Mouse (Mus musculus) intestine, embryonic 14.5 days (tissue): ENCODE measurements around the gene Cog2. TPM values are rescaled to one million over a fixed set of nuclear protein-coding genes. Genes with fewer than 3 reads are reported as not detected.

Source experiments
- ATAC-seq: fragments of 200-750 bp; cut with Nextera tagmentation; replicated peaks from 2 replicates; pipeline ENCODE4 v1.8.0; 2017; ENCODE audit warnings: low read depth, moderate number of reproducible peaks, moderate TSS enrichment, moderate library complexity; ENCODE audit not compliant: low FRiP score, low TSS enrichment
- DNase-seq: peaks from one replicate; pipeline ENCODE4 v3.0.0-alpha.2; 2018; ENCODE audit warnings: low spot score
- H3K27ac ChIP-seq: fragments of 300-500 bp; sonication (generic); 2 replicates; pipeline ENCODE4 v1.5.1; 2014; ENCODE audit warnings: low read depth, mild to moderate bottlenecking, control low read depth
- H3K27me3 ChIP-seq: fragments of 300-500 bp; sonication (generic); replicated peaks from 2 replicates; pipeline ENCODE4 v1.6.1; 2014; ENCODE audit warnings: low read length, control low read depth; ENCODE audit not compliant: control insufficient read depth, insufficient read depth
- H3K36me3 ChIP-seq: fragments of 300-500 bp; sonication (generic); 2 replicates; pipeline ENCODE4 v1.6.1; 2014; ENCODE audit warnings: low read length, control low read depth; ENCODE audit not compliant: control insufficient read depth, insufficient read depth
- H3K4me1 ChIP-seq: fragments of 300-500 bp; sonication (generic); replicated peaks from 2 replicates; pipeline ENCODE4 v1.6.1; 2014; ENCODE audit warnings: low read length, control low read depth, mixed read lengths; ENCODE audit not compliant: control insufficient read depth, insufficient read depth
- H3K4me2 ChIP-seq: fragments of 300-500 bp; sonication (generic); 2 replicates; pipeline ENCODE4 v1.6.1; 2014; ENCODE audit warnings: low read length
- H3K4me3 ChIP-seq: fragments of 300-500 bp; sonication (generic); 2 replicates; pipeline ENCODE4 v1.5.1; 2014; ENCODE audit warnings: low read depth, low read length, control low read depth, mixed read lengths
- H3K9ac ChIP-seq: fragments of 300-500 bp; sonication (generic); 2 replicates; pipeline ENCODE4 v1.6.1; 2014; ENCODE audit warnings: mild to moderate bottlenecking, low read length
- H3K9me3 ChIP-seq: fragments of 300-500 bp; sonication (generic); 2 replicates; pipeline ENCODE4 v1.6.1; 2016; ENCODE audit warnings: low read length, control low read depth; ENCODE audit not compliant: control insufficient read depth
- WGBS: fragments of 180-500 bp; shearing (Covaris S2); extraction: QIAGEN DNeasy Blood & Tissue Kit; methylation state at CpG from one replicate; pipeline ENCODE4 v1.1.7; 2014; 5-methylcytosine and 5-hydroxymethylcytosine counted together
- polyA plus RNA-seq: library from polyadenylated mRNA; unstranded; fragments of >200 nt; fragmentation: Nextera tagmentation; extraction: Ambion mirVana; gene quantifications from 2 replicates; pipeline ENCODE4 v1.2.1, GENCODE M21; 2014

Gene Cog2
- polyA plus RNA-seq, 1 experiment from 2014 or later: 35.3 TPM

DNA sequence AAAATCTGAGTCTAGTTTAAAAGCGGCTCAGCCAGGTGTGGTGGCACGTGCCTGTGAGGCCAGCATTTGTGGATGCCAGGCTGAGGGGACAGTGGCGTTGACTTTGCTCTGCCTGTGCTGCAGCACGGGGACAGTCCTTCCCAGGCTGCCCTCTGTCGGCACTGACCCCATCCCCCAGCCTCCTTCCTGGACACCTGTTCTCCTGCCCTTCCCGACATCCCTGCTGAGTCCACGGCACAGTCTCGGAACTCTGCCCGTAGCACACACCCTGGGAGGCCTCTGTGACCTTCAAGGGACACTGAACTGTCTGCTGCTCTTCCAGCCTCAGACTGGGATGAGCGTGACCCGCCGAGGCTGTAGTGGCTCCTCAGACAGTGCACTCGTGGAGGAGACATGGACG, 9.5 kb downstream of the Cog2 start:
- Histone ChIP-seq H3K36me3 (peaks cover 92% of the 10 kb centered on the region), H3K4me2 (no peak overlapping the region), H3K27me3 (no peaks in the 10 kb centered on the region), H3K9me3 (no peaks in the 10 kb centered on the region), H3K27ac (no peak overlapping the region), H3K4me1 (no peaks in the 10 kb centered on the region), H3K4me3 (no peak overlapping the region), H3K9ac (no peak overlapping the region)
- ATAC-seq (no peak), DNase-seq (no peak)
- WGBS: 88% methylated on average over 14 of the region's 14 CpGs

- no peaks in the 10 kb centered on the region for H3K4me1 ChIP-seq
- 91% methylated on average over 7 of the region's 7 CpGs for WGBS
- ATAC-seq (no peak), DNase-seq (no peak)
- H3K4me2 ChIP-seq: no peak overlapping the region
- H3K9ac ChIP-seq: no peak overlapping the region
- no peaks in the 10 kb centered on the region for H3K9me3 ChIP-seq
- H3K36me3 ChIP-seq: peaks cover 95% of the 10 kb centered on the region
- no peak overlapping the region for H3K4me3 ChIP-seq
- no peak overlapping the region for H3K27ac ChIP-seq
- no peaks in the 10 kb centered on the region for H3K27me3 ChIP-seq
Observed at GRCm38 (mm10) chr8:124530556-124530955, 10.0 kb downstream of the Cog2 start.

DNA sequence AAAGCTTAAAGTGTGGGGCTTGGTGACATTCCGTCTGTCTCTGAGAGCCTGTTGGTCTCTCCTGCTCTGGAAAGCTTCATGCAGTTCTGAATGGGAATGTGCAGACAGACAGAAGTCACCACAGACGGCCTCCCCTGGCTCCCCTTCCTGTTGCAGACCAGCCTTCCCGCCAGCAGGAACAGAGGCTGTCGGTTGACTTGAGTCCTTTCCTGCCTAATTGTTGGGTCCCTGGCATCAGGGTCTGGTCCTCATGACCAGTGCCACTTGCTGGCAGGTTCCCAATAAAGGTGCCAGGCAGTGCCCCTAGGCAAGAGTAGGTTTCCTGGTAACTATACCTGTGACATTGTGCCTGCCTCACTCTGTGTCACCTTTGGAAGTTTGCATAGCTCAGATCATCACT, 10.4 kb downstream of the Cog2 start:
- Histone ChIP-seq H3K4me1 (no peaks in the 10 kb centered on the region), H3K36me3 (peaks cover 95% of the 10 kb centered on the region), H3K27me3 (no peaks in the 10 kb centered on the region), H3K4me3 (no peak overlapping the region), H3K4me2 (no peak overlapping the region), H3K9me3 (no peaks in the 10 kb centered on the region), H3K27ac (no peak overlapping the region), H3K9ac (no peak overlapping the region)
- ATAC-seq (no peak), DNase-seq (no peak)
- WGBS: 80% methylated on average over 4 of the region's 4 CpGs

- Histone ChIP-seq H3K9ac (no peak overlapping the region), H3K4me2 (no peak overlapping the region), H3K4me1 (no peaks in the 10 kb centered on the region), H3K4me3 (no peak overlapping the region), H3K36me3 (peaks cover 86% of the 10 kb centered on the region), H3K27ac (no peak overlapping the region), H3K27me3 (no peaks in the 10 kb centered on the region), H3K9me3 (no peaks in the 10 kb centered on the region)
- 93% methylated on average over 3 of the region's 3 CpGs for WGBS
- DNase-seq (no peak), ATAC-seq (no peak)
Observed at GRCm38 (mm10) chr8:124532626-124533025, 12.1 kb downstream of the Cog2 start.

DNA sequence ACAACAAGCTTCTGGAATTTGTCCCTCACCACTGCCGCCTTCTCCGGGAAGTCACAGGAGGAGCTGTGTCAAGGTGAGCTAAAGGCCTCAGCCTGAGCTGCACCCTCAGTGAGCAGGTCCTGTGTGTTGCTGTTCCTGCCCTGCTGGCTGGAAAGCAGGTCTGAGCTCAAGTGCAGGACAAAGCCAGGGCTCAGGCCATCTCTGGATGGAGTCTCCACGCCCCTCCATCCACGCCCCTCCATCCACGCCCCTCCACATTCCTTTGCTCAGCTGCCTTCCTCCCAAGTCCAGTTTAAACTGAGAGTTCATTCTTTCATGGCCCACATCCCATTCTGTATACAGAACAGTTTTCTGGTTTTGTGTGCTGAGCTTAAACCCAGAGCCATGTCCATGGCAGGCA, 14.9 kb downstream of the Cog2 start:
- no peaks in the 10 kb centered on the region for H3K9me3 ChIP-seq
- ATAC-seq: no peak
- DNase-seq: no peak
- H3K4me1 ChIP-seq: no peaks in the 10 kb centered on the region
- no peak overlapping the region for H3K27ac ChIP-seq
- WGBS: 86% methylated on average over 5 of the region's 5 CpGs
- no peak overlapping the region for H3K4me2 ChIP-seq
- H3K36me3 ChIP-seq: peaks cover 88% of the 10 kb centered on the region
- H3K27me3 ChIP-seq: no peaks in the 10 kb centered on the region
- H3K9ac ChIP-seq: no peak overlapping the region
- H3K4me3 ChIP-seq: no peak overlapping the region

DNA sequence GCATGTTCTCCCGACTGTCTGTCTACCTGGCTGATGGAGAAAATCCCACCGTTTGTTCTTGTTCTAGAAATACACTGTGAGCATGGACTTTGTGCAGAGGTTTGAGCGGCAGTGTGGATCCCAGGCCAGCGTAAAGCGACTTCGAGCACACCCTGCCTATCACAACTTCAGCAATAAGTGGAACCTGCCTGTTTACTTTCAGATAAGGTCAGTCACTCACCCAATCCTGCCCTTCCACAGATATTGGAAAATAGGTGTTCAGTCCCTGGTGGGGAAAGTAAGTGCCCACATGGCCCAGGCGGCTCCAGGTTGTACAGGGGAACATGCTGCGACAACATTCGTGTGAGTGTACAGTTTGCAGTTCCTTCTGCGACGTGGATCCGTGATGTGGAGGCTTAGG, 20.3 kb downstream of the Cog2 start:
- DNase-seq: no peak
- WGBS: 81% methylated on average over 12 of the region's 12 CpGs
- H3K4me2 ChIP-seq: no peak overlapping the region
- no peaks in the 10 kb centered on the region for H3K27me3 ChIP-seq
- no peaks in the 10 kb centered on the region for H3K4me1 ChIP-seq
- no peaks in the 10 kb centered on the region for H3K9me3 ChIP-seq
- H3K9ac ChIP-seq: no peak overlapping the region
- no peak overlapping the region for H3K27ac ChIP-seq
- H3K36me3 ChIP-seq: peaks cover 88% of the 10 kb centered on the region
- H3K4me3 ChIP-seq: no peak overlapping the region
- peak; percentile 76; the same call in 1 of the 2 replicates for ATAC-seq

DNA sequence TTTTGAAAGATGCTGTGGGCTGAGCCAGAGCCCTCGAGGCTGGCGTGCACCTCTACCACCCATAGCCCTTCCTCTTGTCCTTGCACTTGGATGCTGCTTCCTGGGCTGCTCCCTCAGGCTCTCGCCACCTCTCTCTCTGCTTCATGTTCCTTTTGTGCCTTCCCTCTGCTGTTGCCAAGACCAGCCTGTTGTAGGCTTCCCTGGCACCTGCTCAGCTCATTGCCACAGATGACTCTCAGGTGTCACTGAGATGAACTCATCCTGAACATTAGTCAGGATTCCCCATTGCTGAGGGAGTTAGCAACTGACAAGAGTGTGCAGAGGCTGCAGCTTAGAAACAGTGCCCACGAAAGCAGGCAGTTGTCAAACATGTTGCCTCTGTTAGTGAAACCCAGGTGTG, 21.4 kb downstream of the Cog2 start:
- H3K4me2 ChIP-seq: no peak overlapping the region
- ATAC-seq: no peak
- peaks cover 98% of the 10 kb centered on the region for H3K36me3 ChIP-seq
- no peak overlapping the region for H3K4me3 ChIP-seq
- no peak overlapping the region for H3K9ac ChIP-seq
- no peaks in the 10 kb centered on the region for H3K4me1 ChIP-seq
- no peak for DNase-seq
- H3K27ac ChIP-seq: no peak overlapping the region
- H3K9me3 ChIP-seq: no peaks in the 10 kb centered on the region
- H3K27me3 ChIP-seq: no peaks in the 10 kb centered on the region
- WGBS: 93% methylated on average over 4 of the region's 4 CpGs

- Histone ChIP-seq H3K4me3 (no peak overlapping the region), H3K36me3 (peaks cover 94% of the 10 kb centered on the region), H3K4me1 (no peaks in the 10 kb centered on the region), H3K27ac (no peak overlapping the region), H3K9ac (no peak overlapping the region), H3K9me3 (no peaks in the 10 kb centered on the region), H3K4me2 (no peak overlapping the region), H3K27me3 (no peaks in the 10 kb centered on the region)
- ATAC-seq: no peak
- 98% methylated on average over 5 of the region's 5 CpGs for WGBS
- no peak for DNase-seq
Observed at GRCm38 (mm10) chr8:124543272-124543671, 22.7 kb downstream of the Cog2 start.

- Histone ChIP-seq H3K27ac (no peak overlapping the region), H3K4me1 (no peaks in the 10 kb centered on the region), H3K4me2 (no peak overlapping the region), H3K9me3 (no peaks in the 10 kb centered on the region), H3K36me3 (peaks cover 92% of the 10 kb centered on the region), H3K9ac (no peak overlapping the region), H3K4me3 (no peak overlapping the region), H3K27me3 (no peaks in the 10 kb centered on the region)
- 88% methylated on average over 6 of the region's 6 CpGs for WGBS
- DNase-seq (no peak), ATAC-seq (no peak)
Observed at GRCm38 (mm10) chr8:124546371-124546770, 25.8 kb downstream of the Cog2 start.
